Mouse (Mus musculus) kidney, postnatal 10 days (tissue): ENCODE measurements around the gene Phrf1.
"Not testable (repeated sequence)": the region's sequence is repeated elsewhere in the genome, so short reads cannot be mapped to it uniquely, and the experiment has no call there.

Experiments used
- DNase-seq: peaks from one replicate; pipeline ENCODE4 v3.0.0; 2021; ENCODE audit warnings: mixed read lengths

Phrf1 gene

GRCm38 (mm10) chr7:141213605-141214235 is 14.9 kb upstream of the Phrf1 start, which contains the start of gene Lmntd2:
TSS of gene Lmntd2 (minus strand) at chr7:141214080.
- DNase-seq: no peak

GRCm38 (mm10) chr7:141214310-141214709 is 14.3 kb upstream of the Phrf1 start:
- DNase-seq: no peak

GRCm38 (mm10) chr7:141215101-141215879 is 13.3 kb upstream of the Phrf1 start, which contains the start of gene Rassf7:
TSS of gene Rassf7 (plus strand) at chr7:141215860.
- DNase-seq: peak; percentile 97

- peak; percentile 89 for DNase-seq
These were observed 12.5 kb upstream of the Phrf1 start for GRCm38 (mm10) chr7:141215880-141216733.

GRCm38 (mm10) chr7:141216894-141217293 is 11.7 kb upstream of the Phrf1 start:
- no peak for DNase-seq

GRCm38 (mm10) chr7:141217343-141218013 is 11.1 kb upstream of the Phrf1 start:
- no peak for DNase-seq

- no peak for DNase-seq
These were observed 10.4 kb upstream of the Phrf1 start for GRCm38 (mm10) chr7:141218141-141218540.

GRCm38 (mm10) chr7:141218557-141219133 is 9.9 kb upstream of the Phrf1 start:
- no peak for DNase-seq

- no peak for DNase-seq
These were observed 9.0 kb upstream of the Phrf1 start for GRCm38 (mm10) chr7:141219558-141220099.

GRCm38 (mm10) chr7:141220377-141220776 is 8.2 kb upstream of the Phrf1 start:
- DNase-seq: no peak

- DNase-seq: peak; percentile 98
These were observed 7.1 kb upstream of the Phrf1 start for GRCm38 (mm10) chr7:141221249-141222125.

GRCm38 (mm10) chr7:141222126-141222467 is 6.5 kb upstream of the Phrf1 start:
- no peak for DNase-seq

GRCm38 (mm10) chr7:141222696-141223215 is 5.8 kb upstream of the Phrf1 start:
- no peak for DNase-seq

GRCm38 (mm10) chr7:141226535-141226934 is 2.0 kb upstream of the Phrf1 start:
- DNase-seq: no peak

GRCm38 (mm10) chr7:141227796-141228195 is 788 bp upstream of the Phrf1 start:
- no peak for DNase-seq

GRCm38 (mm10) chr7:141229702-141230101 is 1.1 kb downstream of the Phrf1 start:
- DNase-seq: no peak

- DNase-seq: no peak
These were observed 2.0 kb downstream of the Phrf1 start for GRCm38 (mm10) chr7:141230570-141230969.

GRCm38 (mm10) chr7:141231111-141231510 is 2.5 kb downstream of the Phrf1 start:
- no peak for DNase-seq

- DNase-seq: no peak
These were observed 3.0 kb downstream of the Phrf1 start for GRCm38 (mm10) chr7:141231551-141231950.

- DNase-seq: not testable (repeated sequence)
These were observed 21.9 kb downstream of the Phrf1 start for GRCm38 (mm10) chr7:141250486-141250885.

GRCm38 (mm10) chr7:141256159-141256558 is 27.6 kb downstream of the Phrf1 start:
- DNase-seq: no peak
